Mouse (Mus musculus) neural tube, embryonic 13.5 days (tissue): ENCODE results near the gene Nog. TPM values are rescaled to one million over a fixed set of nuclear protein-coding genes. Genes with fewer than 3 reads are reported as not detected.
A peak's percentile ranks its signal among the peaks of the same experiment; 100 is the strongest.

ENCODE experiments used
- ATAC-seq: fragments of 200-750 bp; cut with Nextera tagmentation; 2 replicates; pipeline ENCODE4 v1.8.0; 2017; ENCODE audit warnings: low read depth, mild to moderate bottlenecking, moderate TSS enrichment, moderate library complexity
- H3K27ac ChIP-seq: fragments of 300-500 bp; sonication (generic); replicated peaks from 2 replicates; pipeline ENCODE4 v1.5.1; 2015; ENCODE audit warnings: moderate library complexity, mild to moderate bottlenecking, inconsistent platforms
- H3K27me3 ChIP-seq: fragments of 300-500 bp; sonication (generic); 2 replicates; pipeline ENCODE4 v1.6.1; 2015; ENCODE audit warnings: mild to moderate bottlenecking, inconsistent platforms
- H3K36me3 ChIP-seq: fragments of 300-500 bp; sonication (generic); 2 replicates; pipeline ENCODE4 v1.6.1; 2015; ENCODE audit warnings: mild to moderate bottlenecking, inconsistent platforms
- H3K4me1 ChIP-seq: fragments of 300-500 bp; sonication (generic); replicated peaks from 2 replicates; pipeline ENCODE4 v1.6.1; 2015; ENCODE audit warnings: inconsistent platforms
- H3K4me2 ChIP-seq: fragments of 300-500 bp; sonication (generic); 2 replicates; pipeline ENCODE4 v1.6.1; 2015; ENCODE audit warnings: inconsistent platforms, mild to moderate bottlenecking, moderate library complexity
- H3K4me3 ChIP-seq: fragments of 300-500 bp; sonication (generic); 2 replicates; pipeline ENCODE4 v1.5.1; 2015; ENCODE audit warnings: mild to moderate bottlenecking, inconsistent platforms
- H3K9ac ChIP-seq: fragments of 300-500 bp; sonication (generic); 2 replicates; pipeline ENCODE4 v1.6.1; 2015; ENCODE audit warnings: moderate library complexity, mild to moderate bottlenecking, inconsistent platforms
- H3K9me3 ChIP-seq: fragments of 300-500 bp; sonication (generic); 2 replicates; pipeline ENCODE4 v1.6.1; 2016; ENCODE audit warnings: inconsistent platforms
- WGBS: fragments of 180-500 bp; shearing (Covaris S2); methylation state at CpG from one replicate; pipeline ENCODE4 v1.1.7; 2015; 5-methylcytosine and 5-hydroxymethylcytosine counted together
- polyA plus RNA-seq: library from polyadenylated mRNA; unstranded; fragments of >200 nt; fragmentation: Nextera tagmentation; extraction: Ambion mirVana; gene quantifications from 2 replicates; pipeline ENCODE4 v1.2.1, GENCODE M21; 2015

The Nog gene
- polyA plus RNA-seq, 1 experiment from 2014 or later, result 2.6 TPM

- H3K36me3 ChIP-seq, result no peaks in the 10 kb centered on the region
- peaks cover 14% of the 10 kb centered on the region; the same call in 1 of the 2 replicates for H3K27me3 ChIP-seq
- peak overlapping the region; percentile 88; the same call in 1 of the 2 replicates for H3K27ac ChIP-seq
- WGBS, result 2% methylated on average over 12 of the region's 16 CpGs
- ATAC-seq, result peak; percentile 74
- H3K9me3 ChIP-seq, result no peaks in the 10 kb centered on the region
- peak overlapping the region; percentile 81; the same call in 1 of the 2 replicates for H3K9ac ChIP-seq
- H3K4me2 ChIP-seq, result peak overlapping the region; percentile 96
- H3K4me3 ChIP-seq, result peak overlapping the region; percentile 69
- peaks cover 25% of the 10 kb centered on the region for H3K4me1 ChIP-seq
Observed at GRCm38 (mm10) chr11:89303421-89303820, 1.3 kb upstream of the Nog start.

- peak overlapping the region; percentile 96 for H3K4me2 ChIP-seq
- no peaks in the 10 kb centered on the region for H3K9me3 ChIP-seq
- peaks cover 31% of the 10 kb centered on the region for H3K4me1 ChIP-seq
- H3K36me3 ChIP-seq, result no peaks in the 10 kb centered on the region
- WGBS, result under 1% methylated on average over 21 of the region's 29 CpGs
- peak; percentile 81 for ATAC-seq
- peak overlapping the region; percentile 81 for H3K9ac ChIP-seq
- H3K27me3 ChIP-seq, result peaks cover 17% of the 10 kb centered on the region; the same call in 1 of the 2 replicates
- peak overlapping the region; percentile 69 for H3K4me3 ChIP-seq
- H3K27ac ChIP-seq, result peak overlapping the region; percentile 88
Observed at GRCm38 (mm10) chr11:89302816-89303180, 666 bp upstream of the Nog start.

GRCm38 (mm10) chr11:89301331-89302055 is 639 bp downstream of the Nog start:
- Histone ChIP-seq H3K27ac (peak overlapping the region; percentile 88), H3K9ac (peak overlapping the region; percentile 81), H3K27me3 (peaks cover 24% of the 10 kb centered on the region; the same call in 1 of the 2 replicates), H3K9me3 (no peaks in the 10 kb centered on the region), H3K4me3 (peak overlapping the region; percentile 69), H3K4me2 (peak overlapping the region; percentile 96), H3K4me1 (peaks cover 36% of the 10 kb centered on the region), H3K36me3 (no peaks in the 10 kb centered on the region)
- ATAC-seq, result no peak
- WGBS, result under 1% methylated on average over 53 of the region's 53 CpGs

- Histone ChIP-seq H3K9me3 (no peaks in the 10 kb centered on the region), H3K27ac (no peak overlapping the region), H3K36me3 (no peaks in the 10 kb centered on the region), H3K27me3 (peaks cover 31% of the 10 kb centered on the region; the same call in 1 of the 2 replicates), H3K4me3 (peak overlapping the region; percentile 40), H3K9ac (peak overlapping the region; percentile 55), H3K4me1 (peaks cover 36% of the 10 kb centered on the region), H3K4me2 (peak overlapping the region; percentile 96)
- 2% methylated on average over 26 of the region's 26 CpGs for WGBS
- no peak for ATAC-seq
Observed at GRCm38 (mm10) chr11:89299784-89300775, 2.1 kb downstream of the Nog start.

GRCm38 (mm10) chr11:89299116-89299783 is 2.9 kb downstream of the Nog start:
- ATAC-seq, result 0 out of 2 replicates have a peak, but pooled peaks have one; percentile 4
- peak overlapping the region; percentile 58 for H3K9ac ChIP-seq
- peak overlapping the region; percentile 40 for H3K4me3 ChIP-seq

GRCm38 (mm10) chr11:89298285-89299010 is 3.7 kb downstream of the Nog start:
- 1% methylated on average over 47 of the region's 51 CpGs for WGBS
- Histone ChIP-seq H3K9ac (peak overlapping the region; percentile 63), H3K4me3 (peak overlapping the region; percentile 40), H3K4me2 (peak overlapping the region; percentile 96), H3K27me3 (peaks cover 31% of the 10 kb centered on the region; the same call in 1 of the 2 replicates), H3K4me1 (peaks cover 36% of the 10 kb centered on the region), H3K9me3 (no peaks in the 10 kb centered on the region), H3K36me3 (no peaks in the 10 kb centered on the region), H3K27ac (peak overlapping the region; percentile 64)
- peak; percentile 49 for ATAC-seq

More at GRCm38 (mm10) chr11:89299116-89299783, 2.9 kb downstream of the Nog start:
- Histone ChIP-seq H3K4me2 (peak overlapping the region; percentile 96), H3K36me3 (no peaks in the 10 kb centered on the region), H3K27me3 (peaks cover 31% of the 10 kb centered on the region; the same call in 1 of the 2 replicates), H3K27ac (peak overlapping the region; percentile 29), H3K4me1 (peaks cover 36% of the 10 kb centered on the region), H3K9me3 (no peaks in the 10 kb centered on the region)
- WGBS, result under 1% methylated on average over 30 of the region's 36 CpGs

GRCm38 (mm10) chr11:89297521-89297920 is 4.6 kb downstream of the Nog start:
- Histone ChIP-seq H3K4me3 (peak overlapping the region; percentile 40; the same call in 1 of the 2 replicates), H3K27me3 (peaks cover 31% of the 10 kb centered on the region; the same call in 1 of the 2 replicates), H3K9ac (peak overlapping the region; percentile 63; the same call in 1 of the 2 replicates), H3K4me2 (peak overlapping the region; percentile 96), H3K27ac (peak overlapping the region; percentile 64), H3K4me1 (peaks cover 36% of the 10 kb centered on the region), H3K9me3 (no peaks in the 10 kb centered on the region), H3K36me3 (no peaks in the 10 kb centered on the region)
- ATAC-seq, result no peak
- 34% methylated on average over 5 of the region's 5 CpGs for WGBS

- no peak for ATAC-seq
- Histone ChIP-seq H3K27me3 (no peaks in the 10 kb centered on the region), H3K36me3 (no peaks in the 10 kb centered on the region), H3K9me3 (no peaks in the 10 kb centered on the region), H3K4me3 (no peak overlapping the region), H3K4me1 (0 out of 2 replicates have a peak, but pooled peaks cover 5% of the 10 kb centered on the region), H3K9ac (no peak overlapping the region), H3K27ac (no peak overlapping the region), H3K4me2 (no peak overlapping the region)
- WGBS, result 89% methylated on average over 13 of the region's 13 CpGs
Observed at GRCm38 (mm10) chr11:89269809-89270361, 32.2 kb downstream of the Nog start.

GRCm38 (mm10) chr11:89267520-89267919 is 34.6 kb downstream of the Nog start:
- Histone ChIP-seq H3K36me3 (no peaks in the 10 kb centered on the region), H3K4me3 (no peak overlapping the region), H3K4me2 (no peak overlapping the region), H3K9ac (no peak overlapping the region), H3K4me1 (peaks cover 10% of the 10 kb centered on the region), H3K9me3 (no peaks in the 10 kb centered on the region), H3K27me3 (no peaks in the 10 kb centered on the region), H3K27ac (no peak overlapping the region)
- 98% methylated on average over 3 of the region's 3 CpGs for WGBS
- no peak for ATAC-seq

GRCm38 (mm10) chr11:89265080-89265479 is 37.1 kb downstream of the Nog start:
- no peak overlapping the region for H3K9ac ChIP-seq
- 78% methylated on average over 4 of the region's 4 CpGs for WGBS
- no peak for ATAC-seq

More at GRCm38 (mm10) chr11:89265080-89265479, 37.1 kb downstream of the Nog start:
- H3K4me1 ChIP-seq, result peaks cover 10% of the 10 kb centered on the region
- H3K4me2 ChIP-seq, result no peak overlapping the region
- no peaks in the 10 kb centered on the region for H3K27me3 ChIP-seq
- H3K4me3 ChIP-seq, result no peak overlapping the region
- no peaks in the 10 kb centered on the region for H3K36me3 ChIP-seq
- H3K27ac ChIP-seq, result no peak overlapping the region
- H3K9me3 ChIP-seq, result no peaks in the 10 kb centered on the region
